Mouse (Mus musculus): ENCODE data around the gene Rbm15b. TPM values are rescaled to one million over a fixed set of nuclear protein-coding genes. Genes with fewer than 3 reads are reported as not detected.

The Rbm15b gene
- total RNA-seq, 2 experiments from 2014 or later, result 50.1 to 51.6 TPM

GRCm38 (mm10) chr9:106885901-106886731 is 1.1 kb downstream of the Rbm15b start:
- DNase-seq (ENCODE audit: extremely low spot score in 1 of 2, low spot score in 1 of 2), result peak; percentile 31 to 44

GRCm38 (mm10) chr9:106884996-106885900 is 2.0 kb downstream of the Rbm15b start:
- DNase-seq (ENCODE audit: extremely low spot score in 1 of 2, low spot score in 1 of 2), result no peak

- no peak for DNase-seq (ENCODE audit: extremely low spot score in 1 of 2, low spot score in 1 of 2)
Measured at GRCm38 (mm10) chr9:106884306-106884705, 2.9 kb downstream of the Rbm15b start.

GRCm38 (mm10) chr9:106883085-106883484 is 4.1 kb downstream of the Rbm15b start:
- no peak for DNase-seq (ENCODE audit: extremely low spot score in 1 of 2, low spot score in 1 of 2)

GRCm38 (mm10) chr9:106882176-106882575 is 5.1 kb downstream of the Rbm15b start:
- no peak for DNase-seq (ENCODE audit: extremely low spot score in 1 of 2, low spot score in 1 of 2)

GRCm38 (mm10) chr9:106881071-106881755 is 6.0 kb downstream of the Rbm15b start:
- no peak for DNase-seq (ENCODE audit: extremely low spot score in 1 of 2, low spot score in 1 of 2)

GRCm38 (mm10) chr9:106879471-106879870 is 7.8 kb downstream of the Rbm15b start:
- DNase-seq (ENCODE audit: extremely low spot score in 1 of 2, low spot score in 1 of 2), result no peak

- no peak for DNase-seq (ENCODE audit: extremely low spot score in 1 of 2, low spot score in 1 of 2)
Measured at GRCm38 (mm10) chr9:106876666-106877065, 10.6 kb downstream of the Rbm15b start.

- no peak for DNase-seq (ENCODE audit: extremely low spot score in 1 of 2, low spot score in 1 of 2)
Measured at GRCm38 (mm10) chr9:106874216-106874615, 13.0 kb downstream of the Rbm15b start.

- no peak for DNase-seq (ENCODE audit: extremely low spot score in 1 of 2, low spot score in 1 of 2)
Measured at GRCm38 (mm10) chr9:106858036-106858435, 29.2 kb downstream of the Rbm15b start.

- no peak for DNase-seq (ENCODE audit: extremely low spot score in 1 of 2, low spot score in 1 of 2)
Measured at GRCm38 (mm10) chr9:106856664-106857063, 30.6 kb downstream of the Rbm15b start.

- DNase-seq (ENCODE audit: extremely low spot score in 1 of 2, low spot score in 1 of 2), result no peak
Measured at GRCm38 (mm10) chr9:106842800-106843199, 44.4 kb downstream of the Rbm15b start.

- DNase-seq (ENCODE audit: extremely low spot score in 1 of 2, low spot score in 1 of 2), result no peak
Measured at GRCm38 (mm10) chr9:106840569-106840968, 46.7 kb downstream of the Rbm15b start.

Other genes with a start within 250 kb of the Rbm15b start
- gene Grm2, start 231.3 kb downstream of the Rbm15b start, total RNA-seq (2021), result 10 to 100 TPM; 63.9 to 84.0 TPM
- gene Tex264, start 201.5 kb downstream of the Rbm15b start, total RNA-seq (2021), result 100 to 1,000 TPM; 102 to 104 TPM
- 10 to 100 TPM; 14.2 to 17.6 TPM for gene Rad54l2, start 98.2 kb downstream of the Rbm15b start, total RNA-seq (2021)
- 10 to 100 TPM; 28.5 to 29.4 TPM for gene Dcaf1, start 65.6 kb downstream of the Rbm15b start, total RNA-seq (2021)
- gene Manf, start 4.6 kb upstream of the Rbm15b start, total RNA-seq (2021), result 100 to 1,000 TPM; 112 to 146 TPM